In genomic region chr3:116507772-116508351, GRCm38 (mm10) we compare ENCODE assay signal across 7 mouse cellular contexts. TPM values are rescaled to one million over a fixed set of nuclear protein-coding genes. Genes with fewer than 3 reads are reported as not detected.
DNase-seq lines count a peak whose midpoint lies in the region; ATAC-seq lines count a peak whose summit lies in the region.

Rtca (minus strand) TSS chr3:116508208.

- H3K27me3 ChIP-seq in embryonic facial prominence, embryonic 10.5 days (replicated peaks; ENCODE audit: low read depth, poor library complexity, severe bottlenecking): no peaks in the 10 kb centered on the region
- no peaks in the 10 kb centered on the region for H3K27me3 ChIP-seq in limb, embryonic 10.5 days (ENCODE audit: low read depth, poor library complexity, severe bottlenecking)
- no peaks in the 10 kb centered on the region; the same call in 1 of the 2 replicates for H3K27me3 ChIP-seq in midbrain, embryonic 13.5 days

- peak; percentile 84 for ATAC-seq in granulocyte monocyte progenitor cell, adult 5-6 weeks (replicated peaks; ENCODE audit: poor library complexity, severe bottlenecking)
- ATAC-seq in midbrain, embryonic 13.5 days: peak; percentile 95

- peak within 1 kb of the TSS; percentile 98 for H3K4me3 ChIP-seq in embryonic facial prominence, embryonic 10.5 days
- H3K4me3 ChIP-seq in limb, embryonic 10.5 days: peak within 1 kb of the TSS; percentile 79
- H3K4me3 ChIP-seq in midbrain, embryonic 13.5 days (replicated peaks): peak within 1 kb of the TSS; percentile 86

- peak within 1 kb of the TSS; percentile 90 for H3K9ac ChIP-seq in midbrain, embryonic 13.5 days (replicated peaks)

- under 1% methylated on average over 44 of the region's 44 CpGs for WGBS in embryonic facial prominence, embryonic 10.5 days
- under 1% methylated on average over 44 of the region's 44 CpGs for WGBS in limb, embryonic 10.5 days
- WGBS in midbrain, embryonic 13.5 days: under 1% methylated on average over 44 of the region's 44 CpGs

- peaks cover 22% of the 10 kb centered on the region for H3K4me1 ChIP-seq in embryonic facial prominence, embryonic 10.5 days
- peaks cover 16% of the 10 kb centered on the region for H3K4me1 ChIP-seq in limb, embryonic 10.5 days
- H3K4me1 ChIP-seq in midbrain, embryonic 13.5 days (replicated peaks): peaks cover 20% of the 10 kb centered on the region

- H3K27ac ChIP-seq in embryonic facial prominence, embryonic 10.5 days (replicated peaks): peak within 1 kb of the TSS; percentile 93
- peak within 1 kb of the TSS; percentile 88 for H3K27ac ChIP-seq in limb, embryonic 10.5 days
- peak within 1 kb of the TSS; percentile 85 for H3K27ac ChIP-seq in midbrain, embryonic 13.5 days

- H3K4me2 ChIP-seq in midbrain, embryonic 13.5 days (replicated peaks): peak within 1 kb of the TSS; percentile 90

- no peaks in the 10 kb centered on the region for H3K9me3 ChIP-seq in embryonic facial prominence, embryonic 10.5 days
- H3K9me3 ChIP-seq in limb, embryonic 10.5 days (replicated peaks): no peaks in the 10 kb centered on the region
- no peaks in the 10 kb centered on the region for H3K9me3 ChIP-seq in midbrain, embryonic 13.5 days

- H3K36me3 ChIP-seq in embryonic facial prominence, embryonic 10.5 days (replicated peaks): peaks cover 38% of the 10 kb centered on the region
- H3K36me3 ChIP-seq in limb, embryonic 10.5 days: peaks cover 36% of the 10 kb centered on the region
- H3K36me3 ChIP-seq in midbrain, embryonic 13.5 days: peaks cover 29% of the 10 kb centered on the region

- DNase-seq in adrenal gland, postnatal 10 days: peak; percentile 100
- DNase-seq in embryonic facial prominence, embryonic 10.5 days (ENCODE audit: low spot score): peak; percentile 99
- peak; percentile 96 for DNase-seq in kidney, adult 11 months
- peak; percentile 100 for DNase-seq in limb, embryonic 10.5 days (ENCODE audit: low spot score)
- peak; percentile 92 for DNase-seq in spleen, adult 12 weeks (ENCODE audit: low spot score)

RNA-seq across cellular contexts. Expression of gene Rtca, which starts in this region (rescaled TPM):
- 10 to 100 TPM; 35.4 to 37.2 TPM for total RNA-seq in adrenal gland, postnatal 10 days (2021)
- 109 and 114 TPM in 2 replicates for polyA plus RNA-seq in embryonic facial prominence, embryonic 10.5 days (2016; fragmentation: Nextera tagmentation; extraction: Ambion mirVana)
- total RNA-seq in granulocyte monocyte progenitor cell, adult 5-6 weeks (2014; fragmentation: Nextera tagmentation): 32.5 and 53.8 TPM in 2 replicates
- total RNA-seq in granulocyte monocyte progenitor cell, adult 5-6 weeks (2017): 31.3 and 46.7 TPM in 2 replicates
- 111 and 121 TPM in 2 replicates for polyA plus RNA-seq in limb, embryonic 10.5 days (2016; fragmentation: Nextera tagmentation; extraction: Ambion mirVana)
- polyA plus RNA-seq in midbrain, embryonic 13.5 days (2015; fragmentation: Nextera tagmentation; extraction: Ambion mirVana): 118 TPM in 2 replicates

Comparison
In these comparisons a context has a peak if more than half of its experiments do, and no peak if none do; other contexts are left out.
1. Peak in every context shown above with its lines: DNase-seq, ATAC-seq, H3K4me3 ChIP-seq and H3K27ac ChIP-seq.